ENCODE assay signal across 10 mouse cellular contexts in the genomic region with DNA sequence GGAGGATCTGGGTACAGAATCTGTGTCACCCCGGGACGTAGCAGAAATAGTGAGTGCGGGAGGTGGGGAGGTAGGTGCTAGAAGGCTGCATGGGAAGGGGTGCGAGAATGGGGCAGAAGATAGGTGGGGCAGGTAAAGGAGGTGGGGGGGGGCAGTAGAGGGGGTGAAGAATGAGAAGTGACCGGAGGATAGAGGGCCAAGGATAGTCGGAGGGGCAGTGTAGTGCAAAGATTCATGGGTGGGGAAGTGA. TPM values are rescaled to one million over a fixed set of nuclear protein-coding genes. Genes with fewer than 3 reads are reported as not detected.
DNase-seq lines count a peak whose midpoint lies in the region; ATAC-seq and TF ChIP-seq lines count a peak whose summit lies in the region.
"Had no signal": no experiment of that assay in that cellular context is flagged by ENCODE, and none has a peak within 500 bp of the region (broad histone marks: within the 10 kb centered on the region; RNA-seq: fewer than 3 reads in every experiment).

No protein-coding gene starts in this region.

- DNase-seq in cerebellum, adult 2 months, result no peak
- no peak for DNase-seq in cerebellum, postnatal 25 days
- DNase-seq in neural tube, embryonic 11.5 days (ENCODE audit: low spot score), result no peak
- no peak for DNase-seq in neural tube, embryonic 10.5 days (ENCODE audit: extremely low spot score, low spot score)
- no peak for DNase-seq in adrenal gland, postnatal 36 days
- DNase-seq in cerebellum, adult 18-20 months, result no peak

- no peaks in the 10 kb centered on the region for H3K36me3 ChIP-seq in neural tube, embryonic 11.5 days (ENCODE audit: control insufficient read depth, insufficient read depth, low read length)
- H3K36me3 ChIP-seq in limb, embryonic 12.5 days, result no peaks in the 10 kb centered on the region; the same call in 1 of the 2 replicates
- no peaks in the 10 kb centered on the region for H3K36me3 ChIP-seq in small intestine, adult 2 months (ENCODE audit: control insufficient read depth, insufficient read depth, low read length)

- peak overlapping the region; percentile 61 for H3K4me3 ChIP-seq in cerebellum, adult 2 months (replicated peaks; ENCODE audit: insufficient read depth, low read depth, low read length)
- peak overlapping the region; percentile 55 for H3K4me3 ChIP-seq in neural tube, embryonic 11.5 days (ENCODE audit: low read depth, low read length)
- H3K4me3 ChIP-seq in limb, embryonic 12.5 days (replicated peaks), result peak overlapping the region; percentile 65
- H3K4me3 ChIP-seq in small intestine, adult 2 months (ENCODE audit: low read depth, low read length), result peak overlapping the region; percentile 69

- 0 out of 2 replicates have a peak, but pooled peaks have one; percentile 9 for ATAC-seq in neural tube, embryonic 11.5 days (ENCODE audit: insufficient read depth, low FRiP score, low TSS enrichment)
- ATAC-seq in limb, embryonic 12.5 days (ENCODE audit: insufficient number of reproducible peaks, insufficient read depth, low FRiP score, low TSS enrichment, low read depth), result 0 out of 2 replicates have a peak, but pooled peaks have one; percentile 9

- TF ChIP-seq POLR2A in cerebellum, adult 2 months (IDR thresholded peaks at IDR 0.05; ENCODE audit: borderline replicate concordance, insufficient read depth, low read length), result no peak
- no peak for TF ChIP-seq POLR2A in small intestine, adult 2 months (IDR thresholded peaks at IDR 0.05; ENCODE audit: low read depth, low read length)

- H3K4me2 ChIP-seq in neural tube, embryonic 11.5 days (ENCODE audit: low read depth), result peak overlapping the region; percentile 73
- peak overlapping the region; percentile 86 for H3K4me2 ChIP-seq in limb, embryonic 12.5 days

- TF ChIP-seq CTCF in cerebellum, adult 2 months (IDR thresholded peaks at IDR 0.05; ENCODE audit: borderline replicate concordance, insufficient read depth, low read depth, low read length), result no peak
- no peak for TF ChIP-seq CTCF in small intestine, adult 2 months (IDR thresholded peaks at IDR 0.05; ENCODE audit: extremely low read depth, insufficient read length, insufficient replicate concordance, low read depth, low read length)

- no peaks in the 10 kb centered on the region for H3K9me3 ChIP-seq in neural tube, embryonic 11.5 days (ENCODE audit: control insufficient read depth, low read length)
- H3K9me3 ChIP-seq in limb, embryonic 12.5 days, result no peaks in the 10 kb centered on the region

- peak overlapping the region; percentile 74 for H3K9ac ChIP-seq in neural tube, embryonic 11.5 days (ENCODE audit: low read length)
- H3K9ac ChIP-seq in limb, embryonic 12.5 days (replicated peaks), result peak overlapping the region; percentile 78

- H3K27me3 ChIP-seq in cerebellum, adult 2 months (ENCODE audit: control insufficient read depth, insufficient read depth, low read length), result no peaks in the 10 kb centered on the region
- H3K27me3 ChIP-seq in neural tube, embryonic 11.5 days (ENCODE audit: control insufficient read depth, insufficient read depth, low read length), result no peaks in the 10 kb centered on the region
- peaks cover 5% of the 10 kb centered on the region; the same call in 1 of the 2 replicates for H3K27me3 ChIP-seq in limb, embryonic 12.5 days
- H3K27me3 ChIP-seq in small intestine, adult 2 months (ENCODE audit: control insufficient read depth, insufficient read depth, low read length), result no peaks in the 10 kb centered on the region; the same call in 1 of the 2 replicates

- H3K27ac ChIP-seq in cerebellum, adult 2 months (ENCODE audit: insufficient read depth, low read length), result no peak overlapping the region
- H3K27ac ChIP-seq in neural tube, embryonic 11.5 days (ENCODE audit: low read depth, low read length), result no peak overlapping the region
- no peak overlapping the region for H3K27ac ChIP-seq in limb, embryonic 12.5 days
- H3K27ac ChIP-seq in small intestine, adult 2 months (ENCODE audit: insufficient read depth, low read depth, low read length), result no peak overlapping the region

- WGBS in cerebellum, adult 2 months, result 8% methylated on average over 6 of the region's 6 CpGs
- WGBS in neural tube, embryonic 11.5 days, result 0% methylated on average over 6 of the region's 6 CpGs
- WGBS in limb, embryonic 12.5 days, result 3% methylated on average over 6 of the region's 6 CpGs
- WGBS in small intestine, adult 2 months, result 7% methylated on average over 6 of the region's 6 CpGs

- H3K4me1 ChIP-seq in cerebellum, adult 2 months (ENCODE audit: control insufficient read depth, insufficient read depth, low read length), result peaks cover 8% of the 10 kb centered on the region; the same call in 1 of the 2 replicates
- peaks cover 3% of the 10 kb centered on the region; the same call in 1 of the 2 replicates for H3K4me1 ChIP-seq in neural tube, embryonic 11.5 days (ENCODE audit: control insufficient read depth, insufficient read depth, low read length)
- peaks cover 7% of the 10 kb centered on the region; the same call in 1 of the 2 replicates for H3K4me1 ChIP-seq in limb, embryonic 12.5 days (replicated peaks)
- H3K4me1 ChIP-seq in small intestine, adult 2 months (ENCODE audit: control insufficient read depth, insufficient read depth, insufficient read length, low read length), result peaks cover 4% of the 10 kb centered on the region; the same call in 1 of the 2 replicates

RNA-seq across cellular contexts. Expression of gene Cmtm3, which starts 0.7 kb away (rescaled TPM):
- polyA plus RNA-seq in cerebellum, adult 2 months (2012; rRNA removed), result 16.9 and 18.6 TPM in 2 replicates
- polyA plus RNA-seq in neural tube, embryonic 11.5 days (2014; fragmentation: Nextera tagmentation; extraction: Ambion mirVana), result 84.6 and 90.8 TPM in 2 replicates
- 99.8 and 102 TPM in 2 replicates for polyA plus RNA-seq in limb, embryonic 12.5 days (2016; fragmentation: Nextera tagmentation; extraction: Ambion mirVana)
- 21.3 and 23.8 TPM in 2 replicates for polyA plus RNA-seq in small intestine, adult 2 months (2012; rRNA removed)
- total RNA-seq in adrenal gland, postnatal 36 days (2021), result 100 to 1,000 TPM in 1 of 2 experiments, 10 to 100 TPM in 1; 65.8 to 153 TPM

RNA-seq across cellular contexts. Expression of gene Cmtm2b, which starts 17.9 kb away (rescaled TPM):
- not detected in 2 replicates for polyA plus RNA-seq in cerebellum, adult 2 months (2012; rRNA removed)
- polyA plus RNA-seq in neural tube, embryonic 11.5 days (2014; fragmentation: Nextera tagmentation; extraction: Ambion mirVana), result not detected in 2 replicates
- polyA plus RNA-seq in limb, embryonic 12.5 days (2016; fragmentation: Nextera tagmentation; extraction: Ambion mirVana), result not detected in 2 replicates
- not detected in 2 replicates for polyA plus RNA-seq in small intestine, adult 2 months (2012; rRNA removed)
- total RNA-seq in adrenal gland, postnatal 36 days (2021), result under 1 TPM in 1 of 2 experiments, not detected in 1; 0.46 TPM
- total RNA-seq: common myeloid progenitor, adult 5-6 weeks; neutrophil, adult 5-6 weeks had no signal

RNA-seq across cellular contexts. Expression of gene Gm11020, which starts 18.5 kb away (rescaled TPM):
- polyA plus RNA-seq in cerebellum, adult 2 months (2012; rRNA removed), result not detected in 2 replicates
- not detected in 2 replicates for polyA plus RNA-seq in neural tube, embryonic 11.5 days (2014; fragmentation: Nextera tagmentation; extraction: Ambion mirVana)
- polyA plus RNA-seq in limb, embryonic 12.5 days (2016; fragmentation: Nextera tagmentation; extraction: Ambion mirVana), result not detected in 2 replicates
- polyA plus RNA-seq in small intestine, adult 2 months (2012; rRNA removed), result not detected in 2 replicates
- not detected for total RNA-seq in adrenal gland, postnatal 36 days (2021)
- total RNA-seq: common myeloid progenitor, adult 5-6 weeks; neutrophil, adult 5-6 weeks had no signal

RNA-seq across cellular contexts. Expression of gene Cmtm1, which starts 30.0 kb away (rescaled TPM):
- polyA plus RNA-seq in cerebellum, adult 2 months (2012; rRNA removed), result not detected in 2 replicates
- polyA plus RNA-seq in neural tube, embryonic 11.5 days (2014; fragmentation: Nextera tagmentation; extraction: Ambion mirVana), result not detected in 2 replicates
- polyA plus RNA-seq in limb, embryonic 12.5 days (2016; fragmentation: Nextera tagmentation; extraction: Ambion mirVana), result not detected in 2 replicates
- polyA plus RNA-seq in small intestine, adult 2 months (2012; rRNA removed), result 0.13 TPM in 1 of 2 replicates, not detected in the other
- total RNA-seq in adrenal gland, postnatal 36 days (2021), result not detected
- total RNA-seq: common myeloid progenitor, adult 5-6 weeks; neutrophil, adult 5-6 weeks had no signal

RNA-seq across cellular contexts. Expression of gene Gm45711, which starts 30.0 kb away (rescaled TPM):
- polyA plus RNA-seq in cerebellum, adult 2 months (2012; rRNA removed), result not detected in 2 replicates
- polyA plus RNA-seq in neural tube, embryonic 11.5 days (2014; fragmentation: Nextera tagmentation; extraction: Ambion mirVana), result not detected in 2 replicates
- polyA plus RNA-seq in limb, embryonic 12.5 days (2016; fragmentation: Nextera tagmentation; extraction: Ambion mirVana), result not detected in 2 replicates
- polyA plus RNA-seq in small intestine, adult 2 months (2012; rRNA removed), result not detected in 2 replicates
- not detected for total RNA-seq in adrenal gland, postnatal 36 days (2021)
- total RNA-seq: common myeloid progenitor, adult 5-6 weeks; neutrophil, adult 5-6 weeks had no signal
